Mouse (Mus musculus) heart, postnatal 0 days (tissue): ENCODE measurements around the gene Phldb3. TPM values are rescaled to one million over a fixed set of nuclear protein-coding genes. Genes with fewer than 3 reads are reported as not detected.
A peak's percentile ranks its signal among the peaks of the same experiment; 100 is the strongest.

ENCODE experiments used
- ATAC-seq: fragments of 200-750 bp; cut with Nextera tagmentation; 2 replicates; pipeline ENCODE4 v1.8.0; 2017; ENCODE audit warnings: low read depth, moderate number of reproducible peaks, moderate library complexity; ENCODE audit not compliant: insufficient read depth
- DNase-seq: peaks from one replicate; pipeline ENCODE4 v3.0.0-alpha.2; 2016; ENCODE audit warnings: low spot score
- H3K27ac ChIP-seq: fragments of 300-500 bp; sonication (generic); 2 replicates; pipeline ENCODE4 v1.5.1; 2014; ENCODE audit warnings: low read depth, mild to moderate bottlenecking
- H3K27me3 ChIP-seq: fragments of 300-500 bp; sonication (generic); 2 replicates; pipeline ENCODE4 v1.6.1; 2014; ENCODE audit warnings: low read length, mixed read lengths; ENCODE audit not compliant: control insufficient read depth, insufficient read depth
- H3K36me3 ChIP-seq: fragments of 300-500 bp; sonication (generic); replicated peaks from 2 replicates; pipeline ENCODE4 v1.6.1; 2014; ENCODE audit warnings: low read length, mixed read lengths; ENCODE audit not compliant: control insufficient read depth, insufficient read depth
- H3K4me1 ChIP-seq: fragments of 300-500 bp; sonication (generic); 2 replicates; pipeline ENCODE4 v1.6.1; 2014; ENCODE audit warnings: antibody characterized with exemption; ENCODE audit not compliant: control insufficient read depth, insufficient read depth
- H3K4me2 ChIP-seq: fragments of 300-500 bp; sonication (generic); 2 replicates; pipeline ENCODE4 v1.6.1; 2014; ENCODE audit warnings: low read depth, mild to moderate bottlenecking, low read length, moderate library complexity
- H3K4me3 ChIP-seq: fragments of 300-500 bp; sonication (generic); 2 replicates; pipeline ENCODE4 v1.5.1; 2014; ENCODE audit warnings: low read depth, low read length
- H3K9ac ChIP-seq: fragments of 300-500 bp; sonication (generic); replicated peaks from 2 replicates; pipeline ENCODE4 v1.6.1; 2014; ENCODE audit warnings: low read depth, low read length, mixed read lengths
- H3K9me3 ChIP-seq: fragments of 300-500 bp; sonication (generic); replicated peaks from 2 replicates; pipeline ENCODE4 v1.6.1; 2016; ENCODE audit warnings: low read length; ENCODE audit not compliant: control insufficient read depth
- CTCF ChIP-seq: IDR thresholded peaks from 2 replicates; pipeline ENCODE4 v1.5.1; 2016; ENCODE audit warnings: antibody characterized with exemption, control low read depth, low read depth
- EP300 ChIP-seq: IDR thresholded peaks from 2 replicates; pipeline ENCODE4 v1.6.1; 2016; ENCODE audit warnings: antibody characterized with exemption, low read depth
- WGBS: fragments of 180-500 bp; shearing (Covaris S2); extraction: QIAGEN DNeasy Blood & Tissue Kit; methylation state at CpG from one replicate; pipeline ENCODE4 v1.1.7; 2014; 5-methylcytosine and 5-hydroxymethylcytosine counted together
- polyA plus RNA-seq: library from polyadenylated mRNA; unstranded; fragments of >200 nt; fragmentation: Nextera tagmentation; extraction: Ambion mirVana; gene quantifications from 2 replicates; pipeline ENCODE4 v1.2.1, GENCODE M21; 2015
- total RNA-seq: library from RNA; depleted of rRNA; stranded (reverse); fragments of >200 nt; gene quantifications from 2 replicates; pipeline ENCODE4 v1.2.3, GENCODE M21; 2014; ENCODE audit warnings: low replicate concordance

The Phldb3 gene
- total and polyA plus RNA-seq, 2 experiments from 2014 or later, result not detected

- TF ChIP-seq EP300, result no peak
- TF ChIP-seq CTCF, result no peak
- Histone ChIP-seq H3K27me3 (no peaks in the 10 kb centered on the region), H3K4me3 (no peak overlapping the region), H3K9ac (no peak overlapping the region), H3K9me3 (no peaks in the 10 kb centered on the region), H3K27ac (no peak overlapping the region), H3K4me1 (peaks cover 3% of the 10 kb centered on the region; the same call in 1 of the 2 replicates), H3K36me3 (no peaks in the 10 kb centered on the region), H3K4me2 (no peak overlapping the region)
- ATAC-seq (no peak), DNase-seq (no peak)
- WGBS, result 83% methylated on average over 10 of the region's 10 CpGs
Observed at GRCm38 (mm10) chr7:24630116-24630880, 19.7 kb downstream of the Phldb3 start.

- whole genome bisulfite sequencing, result 19% methylated on average over 15 of the region's 15 CpGs
- Histone ChIP-seq H3K4me1 (no peaks in the 10 kb centered on the region), H3K27me3 (peaks cover 56% of the 10 kb centered on the region), H3K4me3 (no peak within 1 kb of the TSS), H3K9ac (no peak within 1 kb of the TSS), H3K27ac (no peak within 1 kb of the TSS), H3K4me2 (no peak within 1 kb of the TSS), H3K36me3 (no peaks in the 10 kb centered on the region), H3K9me3 (no peaks in the 10 kb centered on the region)
- TF ChIP-seq CTCF (no peak), EP300 (no peak)
- ATAC-seq (no peak), DNase-seq (no peak)
Observed at GRCm38 (mm10) chr7:24636264-24636663, 25.7 kb downstream of the Phldb3 start, which contains the start of gene Lypd3. Gene Lypd3 (plus strand): TSS chr7:24636550.

GRCm38 (mm10) chr7:24637046-24637445 is 26.5 kb downstream of the Phldb3 start:
- Histone ChIP-seq H3K4me1 (no peaks in the 10 kb centered on the region), H3K4me2 (no peak overlapping the region), H3K4me3 (no peak overlapping the region), H3K27ac (no peak overlapping the region), H3K36me3 (no peaks in the 10 kb centered on the region), H3K27me3 (peaks cover 64% of the 10 kb centered on the region), H3K9ac (no peak overlapping the region), H3K9me3 (no peaks in the 10 kb centered on the region)
- WGBS, result 3% methylated on average over 17 of the region's 18 CpGs
- no peak for TF ChIP-seq EP300
- TF ChIP-seq CTCF, result no peak
- ATAC-seq (no peak), DNase-seq (no peak)

GRCm38 (mm10) chr7:24638026-24638856 is 27.7 kb downstream of the Phldb3 start:
- Histone ChIP-seq H3K9me3 (no peaks in the 10 kb centered on the region), H3K4me1 (no peaks in the 10 kb centered on the region), H3K36me3 (no peaks in the 10 kb centered on the region), H3K27ac (no peak overlapping the region), H3K9ac (no peak overlapping the region), H3K4me2 (peak overlapping the region; percentile 62), H3K4me3 (peak overlapping the region; percentile 20), H3K27me3 (peaks cover 66% of the 10 kb centered on the region)
- WGBS, result 4% methylated on average over 35 of the region's 35 CpGs
- DNase-seq, result no peak
- no peak for TF ChIP-seq CTCF
- no peak for TF ChIP-seq EP300
- no peak for ATAC-seq

- WGBS, result 55% methylated on average over 13 of the region's 13 CpGs
- peaks cover 65% of the 10 kb centered on the region for H3K27me3 ChIP-seq
Observed at GRCm38 (mm10) chr7:24640450-24640849, 29.9 kb downstream of the Phldb3 start.

More at GRCm38 (mm10) chr7:24640450-24640849, 29.9 kb downstream of the Phldb3 start:
- Histone ChIP-seq H3K9me3 (no peaks in the 10 kb centered on the region), H3K27ac (no peak overlapping the region), H3K4me2 (no peak overlapping the region), H3K4me3 (no peak overlapping the region), H3K4me1 (no peaks in the 10 kb centered on the region), H3K9ac (no peak overlapping the region), H3K36me3 (no peaks in the 10 kb centered on the region)
- no peak for DNase-seq
- TF ChIP-seq CTCF (no peak), EP300 (no peak)
- ATAC-seq, result no peak
